Mouse (Mus musculus): ENCODE measurements at regions not wholly inside any gene's neighbourhood (a gene's known extent, or its start where the extent isn't known, plus 50 kb on each side); places are given as distances from the start of the nearest gene placed in this dataset.

DNA sequence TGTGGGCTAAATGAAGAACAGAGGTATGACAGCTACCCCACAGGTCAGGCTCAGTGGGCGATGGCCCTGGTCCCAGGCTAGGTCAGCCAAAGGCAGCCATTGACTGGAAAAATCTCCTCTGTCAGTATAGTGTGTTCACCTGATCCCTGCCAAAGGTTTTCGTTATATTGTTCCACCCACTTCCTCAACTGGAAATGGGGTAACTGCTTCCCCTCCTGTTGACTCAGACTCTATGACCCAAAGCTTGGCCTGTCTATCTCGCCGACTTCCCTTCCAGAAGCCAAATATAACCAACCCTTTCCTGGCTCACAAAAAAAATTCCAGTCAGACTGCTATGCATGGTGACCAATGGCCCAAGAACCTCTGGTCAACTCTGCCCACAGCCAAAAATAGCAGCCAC is 437.0 kb upstream of the Smim15 start:
- TF ChIP-seq CTCF (conservative IDR thresholded peaks at IDR 0.05; ENCODE audit: low read length) = no peak
- no peak for TF ChIP-seq POU5F1 (IDR thresholded peaks at IDR 0.05; ENCODE audit: borderline replicate concordance, low read length)

Data from E14TG2a.4 (cell line).